Mouse (Mus musculus) kidney, embryonic 15.5 days (tissue): ENCODE measurements around the gene Rcbtb2. TPM values are rescaled to one million over a fixed set of nuclear protein-coding genes. Genes with fewer than 3 reads are reported as not detected.

ENCODE experiments used
- ATAC-seq: fragments of 200-750 bp; cut with Nextera tagmentation; replicated peaks from 2 replicates; pipeline ENCODE4 v1.8.0; 2017; ENCODE audit warnings: moderate TSS enrichment; ENCODE audit not compliant: low FRiP score
- H3K27ac ChIP-seq: fragments of 300-500 bp; sonication (generic); 2 replicates; pipeline ENCODE4 v1.5.1; 2015; ENCODE audit warnings: mild to moderate bottlenecking, inconsistent platforms
- H3K27me3 ChIP-seq: fragments of 300-500 bp; sonication (generic); 2 replicates; pipeline ENCODE4 v1.6.1; 2015; ENCODE audit warnings: inconsistent platforms
- H3K36me3 ChIP-seq: fragments of 300-500 bp; sonication (generic); 2 replicates; pipeline ENCODE4 v1.6.1; 2015; ENCODE audit warnings: inconsistent platforms
- H3K4me1 ChIP-seq: fragments of 300-500 bp; sonication (generic); 2 replicates; pipeline ENCODE4 v1.6.1; 2015; ENCODE audit warnings: inconsistent platforms
- H3K4me2 ChIP-seq: fragments of 300-500 bp; sonication (generic); 2 replicates; pipeline ENCODE4 v1.6.1; 2015; ENCODE audit warnings: moderate library complexity, mild to moderate bottlenecking, inconsistent platforms
- H3K4me3 ChIP-seq: fragments of 300-500 bp; sonication (generic); replicated peaks from 2 replicates; pipeline ENCODE4 v1.5.1; 2015; ENCODE audit warnings: mild to moderate bottlenecking, inconsistent platforms
- H3K9ac ChIP-seq: fragments of 300-500 bp; sonication (generic); 2 replicates; pipeline ENCODE4 v1.6.1; 2015; ENCODE audit warnings: mild to moderate bottlenecking, inconsistent platforms
- H3K9me3 ChIP-seq: fragments of 300-500 bp; sonication (generic); replicated peaks from 2 replicates; pipeline ENCODE4 v1.6.1; 2016; ENCODE audit warnings: inconsistent platforms
- WGBS: fragments of 180-500 bp; shearing (Covaris S2); methylation state at CpG from one replicate; pipeline ENCODE4 v1.1.7; 2015; ENCODE audit warnings: mixed read lengths; 5-methylcytosine and 5-hydroxymethylcytosine counted together
- polyA plus RNA-seq: library from polyadenylated mRNA; unstranded; fragments of >200 nt; fragmentation: Nextera tagmentation; extraction: Ambion mirVana; gene quantifications from 2 replicates; pipeline ENCODE4 v1.2.1, GENCODE M21; 2015

Rcbtb2 gene
- polyA plus RNA-seq, 1 experiment from 2014 or later: 128 TPM

DNA sequence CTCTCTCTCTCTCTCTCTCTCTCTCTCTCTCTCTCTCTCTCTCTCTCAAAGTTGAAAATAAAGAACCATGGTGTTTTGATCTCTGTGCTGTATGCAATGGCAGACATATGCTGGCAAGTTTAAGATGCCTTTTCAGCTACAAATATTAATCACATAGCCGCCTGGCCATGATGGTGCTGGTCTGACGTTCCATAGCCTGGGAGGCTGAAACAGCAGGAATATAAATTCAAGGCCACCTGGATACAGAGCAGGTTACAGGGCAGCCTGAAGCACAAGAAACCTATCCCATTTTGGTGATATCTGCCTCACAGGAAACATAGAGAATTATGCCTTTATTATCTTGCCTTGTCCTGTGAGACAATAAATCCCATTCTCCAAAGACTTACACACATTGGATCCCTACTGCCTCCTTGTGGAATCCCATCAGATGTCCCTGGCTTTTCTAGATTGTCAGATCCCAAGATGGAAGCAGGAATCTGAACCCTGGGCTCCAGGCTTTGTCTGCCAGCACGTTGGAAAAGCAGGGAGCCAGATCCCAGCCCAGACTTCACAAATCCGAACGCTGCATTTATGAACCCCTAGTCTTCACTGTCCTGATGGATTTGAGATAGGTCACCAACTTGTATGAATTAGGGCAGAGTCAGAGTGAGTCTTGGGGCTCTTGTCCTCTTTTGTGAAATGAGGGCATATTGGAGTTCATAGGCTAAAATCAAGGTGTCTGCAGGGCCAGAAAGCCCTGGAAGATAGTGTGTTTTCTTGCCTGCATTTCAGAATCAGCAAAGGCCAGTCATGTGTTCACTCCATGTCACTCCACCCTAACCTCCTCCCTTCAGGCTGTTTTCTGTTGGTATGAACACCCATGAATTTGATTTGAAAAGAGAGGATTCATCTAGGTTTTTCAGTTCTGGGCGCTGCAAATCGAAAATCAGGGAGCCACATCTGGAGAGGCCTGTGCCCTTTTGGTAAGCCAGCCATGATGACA lies 5.1 kb upstream of the Rcbtb2 start:
- 77% methylated on average over 7 of the region's 7 CpGs for WGBS
- no peak for ATAC-seq
- H3K27ac ChIP-seq: no peak overlapping the region

DNA sequence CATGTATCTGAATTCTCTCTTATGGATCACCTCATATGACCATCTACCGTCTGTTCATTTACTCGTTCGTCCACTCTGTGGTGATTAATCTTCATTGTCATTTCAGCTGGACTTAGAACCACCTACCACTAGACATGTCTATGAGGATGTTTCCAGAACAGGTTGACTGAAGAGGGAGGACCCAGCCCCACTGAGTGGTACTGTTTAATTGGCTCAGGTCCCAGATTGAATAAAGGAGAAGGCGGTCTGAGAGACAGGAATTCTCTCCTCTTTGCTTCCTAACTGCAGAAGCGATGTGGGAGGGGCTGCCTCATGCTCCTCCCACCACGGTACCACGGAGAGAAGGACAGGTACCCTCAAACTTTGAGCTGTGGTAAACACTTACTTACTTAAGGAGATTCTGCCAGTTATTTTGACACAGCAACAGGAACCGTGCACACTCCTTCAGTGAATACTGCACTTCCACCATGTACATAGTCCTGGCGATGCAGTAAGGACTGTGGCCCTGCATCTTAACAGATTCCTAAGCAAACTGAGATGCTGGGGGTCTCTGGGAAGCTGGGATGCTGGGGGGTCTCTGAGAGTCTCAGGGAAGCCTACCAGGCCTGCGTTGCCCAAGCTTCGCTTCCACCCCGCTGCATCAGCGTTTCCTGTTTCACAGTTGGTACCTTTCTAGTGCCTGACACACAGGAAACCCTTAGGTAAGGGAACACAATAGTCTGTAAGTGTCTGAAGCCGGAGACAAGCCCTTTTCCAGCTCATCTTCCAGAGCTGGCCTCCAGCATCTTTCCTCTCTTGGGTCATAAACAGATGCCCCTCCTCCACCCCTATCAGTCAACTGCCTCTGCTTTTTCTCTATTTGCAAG lies 4.1 kb upstream of the Rcbtb2 start:
- Histone ChIP-seq H3K27me3 (no peaks in the 10 kb centered on the region), H3K9ac (no peak overlapping the region), H3K4me2 (no peak overlapping the region), H3K27ac (no peak overlapping the region), H3K4me3 (no peak overlapping the region), H3K9me3 (no peaks in the 10 kb centered on the region), H3K36me3 (no peaks in the 10 kb centered on the region), H3K4me1 (peaks cover 7% of the 10 kb centered on the region)
- no peak for ATAC-seq
- 67% methylated on average over 14 of the region's 14 CpGs for WGBS

More for the DNA sequence above, 5.1 kb upstream of the Rcbtb2 start:
- no peaks in the 10 kb centered on the region for H3K27me3 ChIP-seq
- no peaks in the 10 kb centered on the region for H3K36me3 ChIP-seq
- no peak overlapping the region for H3K9ac ChIP-seq
- peaks cover 7% of the 10 kb centered on the region for H3K4me1 ChIP-seq
- H3K9me3 ChIP-seq: no peaks in the 10 kb centered on the region
- H3K4me3 ChIP-seq: no peak overlapping the region
- no peak overlapping the region; the same call in 1 of the 2 replicates for H3K4me2 ChIP-seq

- Histone ChIP-seq H3K9ac (no peak overlapping the region), H3K4me1 (peaks cover 7% of the 10 kb centered on the region), H3K4me2 (no peak overlapping the region), H3K27ac (no peak overlapping the region), H3K9me3 (no peaks in the 10 kb centered on the region), H3K27me3 (no peaks in the 10 kb centered on the region), H3K4me3 (no peak overlapping the region), H3K36me3 (no peaks in the 10 kb centered on the region)
- 45% methylated on average over 6 of the region's 6 CpGs for WGBS
- no peak for ATAC-seq
Measured at GRCm38 (mm10) chr14:73119459-73119858, 3.4 kb upstream of the Rcbtb2 start.

DNA sequence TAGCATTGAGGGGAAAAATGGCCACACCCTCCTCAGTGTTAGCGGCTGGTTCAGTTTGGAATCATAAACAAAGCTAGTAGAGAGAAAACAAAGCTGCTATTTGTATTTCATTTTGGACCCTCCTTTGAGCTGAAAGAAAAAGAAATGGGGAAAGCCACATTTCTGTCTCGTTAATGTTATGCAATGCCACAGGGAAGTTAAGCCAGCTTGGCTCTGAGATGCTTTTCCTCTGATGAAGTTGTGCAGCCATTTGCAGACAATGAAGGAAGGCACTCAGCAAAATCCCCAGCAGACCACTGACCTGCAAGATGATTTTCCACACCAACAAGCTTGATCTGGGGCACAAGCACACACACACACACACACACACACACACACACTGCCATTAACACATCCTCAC lies 2.9 kb upstream of the Rcbtb2 start:
- Histone ChIP-seq H3K4me3 (no peak overlapping the region), H3K27me3 (no peaks in the 10 kb centered on the region), H3K27ac (no peak overlapping the region), H3K4me1 (peaks cover 7% of the 10 kb centered on the region), H3K4me2 (no peak overlapping the region), H3K9ac (no peak overlapping the region), H3K36me3 (no peaks in the 10 kb centered on the region), H3K9me3 (no peaks in the 10 kb centered on the region)
- WGBS: 57% methylated on average over 2 of the region's 2 CpGs
- ATAC-seq: no peak

DNA sequence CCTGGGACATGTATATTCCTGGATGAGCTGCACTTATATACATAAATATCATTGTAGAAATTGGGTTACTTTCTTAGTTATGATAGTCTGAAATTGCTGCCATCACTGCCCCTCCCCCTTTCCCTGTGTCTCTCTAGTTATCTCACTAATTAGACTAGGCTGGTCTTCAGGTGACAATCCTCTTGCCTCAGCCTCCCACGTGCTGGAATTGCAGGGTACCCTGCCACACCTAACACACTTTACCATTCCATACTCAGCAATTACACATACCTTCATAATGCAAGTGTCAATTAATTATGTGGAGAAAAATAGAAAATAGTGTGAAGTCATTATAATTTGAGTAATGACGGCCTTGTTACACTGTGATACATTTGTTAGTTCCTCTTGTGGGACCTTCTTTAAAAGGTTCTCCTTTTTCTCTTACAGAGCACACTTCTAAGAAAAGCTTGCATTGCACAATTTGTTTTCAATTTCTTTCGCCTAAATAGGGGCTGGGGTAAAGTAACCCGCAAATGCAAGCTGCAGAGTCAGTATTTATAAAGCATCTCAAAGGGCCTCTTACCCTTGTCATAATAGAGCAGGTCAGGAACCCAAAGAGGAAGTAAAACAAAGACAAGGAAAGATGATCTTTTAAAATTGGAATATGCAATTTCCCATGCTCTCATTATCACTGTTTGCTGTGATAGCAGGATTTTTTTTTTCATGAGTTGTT lies 470 bp upstream of the Rcbtb2 start:
- Histone ChIP-seq H3K4me3 (no peak overlapping the region), H3K27ac (0 out of 2 replicates have a peak overlapping the region, but pooled peaks have one; percentile 14), H3K4me2 (no peak overlapping the region), H3K9me3 (no peaks in the 10 kb centered on the region), H3K4me1 (peaks cover 7% of the 10 kb centered on the region), H3K36me3 (no peaks in the 10 kb centered on the region), H3K27me3 (no peaks in the 10 kb centered on the region), H3K9ac (no peak overlapping the region)
- 54% methylated on average over 4 of the region's 4 CpGs for WGBS
- no peak for ATAC-seq

DNA sequence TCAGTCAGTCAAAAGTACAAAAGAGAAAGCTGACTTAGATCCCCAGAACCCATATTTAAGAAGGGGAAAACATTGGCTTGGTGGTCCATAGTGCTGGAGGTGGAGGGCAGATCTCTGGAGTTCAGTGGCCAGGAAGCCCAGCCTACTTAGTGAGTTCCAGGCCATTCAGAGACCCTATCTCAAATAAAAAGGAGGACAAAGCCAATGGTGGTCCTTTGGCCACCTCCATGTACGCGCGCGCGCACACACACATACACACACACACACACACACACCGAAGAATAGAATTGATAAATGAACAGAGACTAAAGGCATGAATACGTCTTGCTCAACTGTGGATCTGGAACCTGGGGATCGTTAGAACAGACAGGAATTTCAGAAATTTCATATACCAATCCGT lies 544 bp downstream of the Rcbtb2 start:
- 90% methylated on average over 9 of the region's 9 CpGs for WGBS
- Histone ChIP-seq H3K36me3 (no peaks in the 10 kb centered on the region), H3K9ac (no peak overlapping the region), H3K9me3 (no peaks in the 10 kb centered on the region), H3K4me3 (no peak overlapping the region), H3K27ac (0 out of 2 replicates have a peak overlapping the region, but pooled peaks have one; percentile 37), H3K4me2 (no peak overlapping the region), H3K4me1 (peaks cover 7% of the 10 kb centered on the region), H3K27me3 (no peaks in the 10 kb centered on the region)
- ATAC-seq: no peak

DNA sequence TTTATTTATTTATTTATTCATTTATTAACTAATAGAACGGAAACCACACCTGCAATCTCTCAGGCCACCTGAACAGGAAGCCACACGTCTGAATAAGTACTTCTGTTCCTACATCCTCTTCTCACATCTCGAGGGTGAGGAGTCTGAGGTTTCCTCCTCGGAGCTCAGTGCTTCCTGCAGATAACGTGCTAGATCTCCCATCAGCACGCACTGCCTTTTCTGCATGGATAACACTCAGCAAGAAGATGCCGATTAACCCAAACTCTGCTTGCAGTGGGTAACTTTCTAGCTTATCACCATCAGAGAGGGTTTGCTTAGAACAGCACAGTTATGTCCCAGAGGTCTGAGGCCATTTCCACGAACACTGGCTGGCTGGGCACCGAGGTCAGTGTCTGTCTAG lies 949 bp downstream of the Rcbtb2 start:
- no peak for ATAC-seq
- Histone ChIP-seq H3K9me3 (no peaks in the 10 kb centered on the region), H3K4me1 (peaks cover 7% of the 10 kb centered on the region), H3K27me3 (no peaks in the 10 kb centered on the region), H3K4me3 (no peak overlapping the region), H3K9ac (no peak overlapping the region), H3K36me3 (no peaks in the 10 kb centered on the region), H3K27ac (no peak overlapping the region), H3K4me2 (no peak overlapping the region)
- 62% methylated on average over 9 of the region's 9 CpGs for whole genome bisulfite sequencing

DNA sequence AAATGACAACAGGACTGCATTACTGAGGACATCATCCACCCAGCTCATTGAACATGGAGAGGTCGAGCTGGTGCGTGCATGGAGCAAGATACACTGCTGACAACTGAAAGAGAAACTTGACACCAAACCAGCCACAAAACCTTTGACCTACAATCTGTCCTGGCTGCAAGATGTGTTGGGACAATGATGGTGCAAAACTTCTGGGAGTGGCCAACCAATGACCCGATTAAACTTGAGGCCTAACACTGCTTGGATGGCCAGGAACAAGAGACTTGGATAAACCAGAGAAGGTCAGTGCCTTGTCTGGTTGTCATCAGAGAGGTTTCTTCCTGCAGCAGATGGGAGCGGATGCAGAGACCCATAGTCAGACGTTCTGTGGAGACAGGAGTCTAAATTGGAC lies 7.7 kb downstream of the Rcbtb2 start:
- no peak overlapping the region for H3K4me2 ChIP-seq
- H3K9me3 ChIP-seq: no peaks in the 10 kb centered on the region
- H3K4me3 ChIP-seq: no peak overlapping the region
- no peak for ATAC-seq
- no peaks in the 10 kb centered on the region for H3K36me3 ChIP-seq
- H3K27me3 ChIP-seq: no peaks in the 10 kb centered on the region
- peaks cover 5% of the 10 kb centered on the region; the same call in 1 of the 2 replicates for H3K4me1 ChIP-seq
- H3K9ac ChIP-seq: no peak overlapping the region
- H3K27ac ChIP-seq: no peak overlapping the region
- 48% methylated on average over 5 of the region's 5 CpGs for WGBS

DNA sequence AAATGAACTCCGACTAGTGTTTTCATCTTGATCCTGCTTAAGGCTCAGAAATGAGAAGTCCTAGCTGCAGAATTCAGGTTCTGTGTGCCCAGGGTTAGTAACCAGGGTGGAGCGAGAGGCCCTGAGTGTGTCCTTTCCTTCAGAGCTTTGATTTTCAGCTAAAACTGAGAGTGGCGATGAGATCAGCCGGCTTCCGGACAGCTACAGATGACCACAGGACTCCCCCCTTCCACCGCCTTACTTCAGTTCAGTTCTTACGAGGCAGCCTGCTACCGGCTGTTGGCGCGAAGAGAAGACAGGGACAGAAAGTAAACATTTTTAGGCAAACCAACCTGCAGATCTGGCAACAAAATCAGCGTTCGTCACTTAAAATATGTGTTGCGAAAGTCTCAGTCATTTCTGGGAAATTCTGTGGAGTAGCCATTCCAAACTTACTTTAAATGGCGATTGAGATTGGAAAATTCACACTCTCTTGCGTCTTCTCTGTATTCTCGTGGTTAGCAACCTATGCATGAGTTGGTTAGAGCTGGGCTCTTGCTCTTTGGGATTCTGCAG lies 9.1 kb downstream of the Rcbtb2 start:
- no peak overlapping the region for H3K4me3 ChIP-seq
- no peaks in the 10 kb centered on the region for H3K9me3 ChIP-seq
- no peak overlapping the region for H3K27ac ChIP-seq
- no peak overlapping the region for H3K4me2 ChIP-seq
- no peaks in the 10 kb centered on the region for H3K27me3 ChIP-seq
- no peak overlapping the region for H3K9ac ChIP-seq
- no peak for ATAC-seq
- no peaks in the 10 kb centered on the region for H3K36me3 ChIP-seq
- 91% methylated on average over 16 of the region's 16 CpGs for WGBS
- peaks cover 5% of the 10 kb centered on the region; the same call in 1 of the 2 replicates for H3K4me1 ChIP-seq

GRCm38 (mm10) chr14:73132731-73133130 lies 9.9 kb downstream of the Rcbtb2 start:
- WGBS: 67% methylated on average over 4 of the region's 4 CpGs
- H3K4me1 ChIP-seq: peaks cover 5% of the 10 kb centered on the region; the same call in 1 of the 2 replicates
- no peaks in the 10 kb centered on the region for H3K36me3 ChIP-seq
- no peak overlapping the region for H3K27ac ChIP-seq
- no peak overlapping the region for H3K9ac ChIP-seq
- no peak overlapping the region for H3K4me2 ChIP-seq
- H3K4me3 ChIP-seq: no peak overlapping the region
- ATAC-seq: no peak
- no peaks in the 10 kb centered on the region for H3K9me3 ChIP-seq
- no peaks in the 10 kb centered on the region for H3K27me3 ChIP-seq

- peaks cover 12% of the 10 kb centered on the region for H3K4me1 ChIP-seq
- H3K27me3 ChIP-seq: no peaks in the 10 kb centered on the region
- H3K9me3 ChIP-seq: no peaks in the 10 kb centered on the region
- no peak for ATAC-seq
- WGBS: 75% methylated on average over 5 of the region's 5 CpGs
- no peak overlapping the region for H3K4me3 ChIP-seq
- H3K9ac ChIP-seq: no peak overlapping the region
- H3K36me3 ChIP-seq: no peaks in the 10 kb centered on the region
- no peak overlapping the region for H3K4me2 ChIP-seq
- no peak overlapping the region for H3K27ac ChIP-seq
Measured at GRCm38 (mm10) chr14:73137234-73137633, 14.4 kb downstream of the Rcbtb2 start.
